Mouse (Mus musculus) liver, embryonic 12.5 days (tissue): ENCODE data around the gene Zfp687. TPM values are rescaled to one million over a fixed set of nuclear protein-coding genes. Genes with fewer than 3 reads are reported as not detected.

Experiments used
- ATAC-seq: fragments of 200-750 bp; cut with Nextera tagmentation; 2 replicates; pipeline ENCODE4 v1.8.0; 2017; ENCODE audit warnings: moderate number of reproducible peaks, mild to moderate bottlenecking, moderate library complexity
- H3K27ac ChIP-seq: fragments of 300-500 bp; sonication (generic); 2 replicates; pipeline ENCODE4 v1.5.1; 2016; ENCODE audit warnings: mild to moderate bottlenecking
- H3K27me3 ChIP-seq: fragments of 300-500 bp; sonication (generic); replicated peaks from 2 replicates; pipeline ENCODE4 v1.6.1; 2016; ENCODE audit warnings: mild to moderate bottlenecking, moderate library complexity
- H3K36me3 ChIP-seq: fragments of 300-500 bp; sonication (generic); 2 replicates; pipeline ENCODE4 v1.6.1; 2016; ENCODE audit warnings: mild to moderate bottlenecking, moderate library complexity
- H3K4me1 ChIP-seq: fragments of 300-500 bp; sonication (generic); 2 replicates; pipeline ENCODE4 v1.6.1; 2016
- H3K4me2 ChIP-seq: fragments of 300-500 bp; sonication (generic); 2 replicates; pipeline ENCODE4 v1.6.1; 2016; ENCODE audit warnings: mild to moderate bottlenecking, moderate library complexity
- H3K4me3 ChIP-seq: fragments of 300-500 bp; sonication (generic); 2 replicates; pipeline ENCODE4 v1.5.1; 2016; ENCODE audit warnings: mild to moderate bottlenecking, moderate library complexity
- H3K9ac ChIP-seq: fragments of 300-500 bp; sonication (generic); 2 replicates; pipeline ENCODE4 v1.6.1; 2016; ENCODE audit warnings: mild to moderate bottlenecking, moderate library complexity
- H3K9me3 ChIP-seq: fragments of 300-500 bp; sonication (generic); replicated peaks from 2 replicates; pipeline ENCODE4 v1.6.1; 2016; ENCODE audit warnings: mild to moderate bottlenecking, moderate library complexity
- WGBS: fragments of 180-500 bp; shearing (Covaris S2); methylation state at CpG from one replicate; pipeline ENCODE4 v1.1.7; 2016; ENCODE audit not compliant: insufficient replicate concordance; 5-methylcytosine and 5-hydroxymethylcytosine counted together
- polyA plus RNA-seq: library from polyadenylated mRNA; unstranded; fragments of >200 nt; fragmentation: Nextera tagmentation; extraction: Ambion mirVana; gene quantifications from 2 replicates; pipeline ENCODE4 v1.2.1, GENCODE M21; 2016

Gene Zfp687
- polyA plus RNA-seq, 1 experiment from 2014 or later: 12.6 TPM

GRCm38 (mm10) chr3:94985513-94985912, 29.7 kb downstream of the Zfp687 start:
- 79% methylated on average over 2 of the region's 2 CpGs for WGBS
- no peak overlapping the region for H3K27ac ChIP-seq
- no peak overlapping the region for H3K4me2 ChIP-seq
- H3K4me1 ChIP-seq: peaks cover 33% of the 10 kb centered on the region
- H3K27me3 ChIP-seq: no peaks in the 10 kb centered on the region
- peaks cover 64% of the 10 kb centered on the region for H3K36me3 ChIP-seq
- H3K9me3 ChIP-seq: no peaks in the 10 kb centered on the region
- ATAC-seq: no peak
- no peak overlapping the region for H3K4me3 ChIP-seq
- no peak overlapping the region for H3K9ac ChIP-seq

GRCm38 (mm10) chr3:94984312-94984711, 30.9 kb downstream of the Zfp687 start:
- no peak overlapping the region for H3K9ac ChIP-seq
- peaks cover 60% of the 10 kb centered on the region for H3K36me3 ChIP-seq
- H3K9me3 ChIP-seq: no peaks in the 10 kb centered on the region
- 89% methylated on average over 11 of the region's 11 CpGs for WGBS
- ATAC-seq: no peak
- peaks cover 33% of the 10 kb centered on the region for H3K4me1 ChIP-seq
- H3K4me2 ChIP-seq: no peak overlapping the region
- no peak overlapping the region for H3K27ac ChIP-seq
- no peak overlapping the region for H3K4me3 ChIP-seq
- no peaks in the 10 kb centered on the region for H3K27me3 ChIP-seq

- no peaks in the 10 kb centered on the region for H3K9me3 ChIP-seq
- H3K27ac ChIP-seq: peak within 1 kb of the TSS; percentile 84
- H3K9ac ChIP-seq: peak within 1 kb of the TSS; percentile 92
- H3K4me3 ChIP-seq: peak within 1 kb of the TSS; percentile 94
- H3K4me2 ChIP-seq: peak within 1 kb of the TSS; percentile 90
- H3K4me1 ChIP-seq: peaks cover 41% of the 10 kb centered on the region
- WGBS: under 1% methylated on average over 57 of the region's 57 CpGs
- H3K27me3 ChIP-seq: no peaks in the 10 kb centered on the region
- H3K36me3 ChIP-seq: peaks cover 21% of the 10 kb centered on the region
- ATAC-seq: peak; percentile 90
These were observed 40.5 kb downstream of the Zfp687 start, which contains the start of gene Pi4kb for GRCm38 (mm10) chr3:94974528-94975422. Gene Pi4kb (plus strand): TSS chr3:94974731.

- H3K9me3 ChIP-seq: no peaks in the 10 kb centered on the region
- H3K4me3 ChIP-seq: peak overlapping the region; percentile 94
- WGBS: 29% methylated on average over 9 of the region's 9 CpGs
- H3K36me3 ChIP-seq: peaks cover 18% of the 10 kb centered on the region
- ATAC-seq: peak; percentile 45
- no peaks in the 10 kb centered on the region for H3K27me3 ChIP-seq
- H3K27ac ChIP-seq: 0 out of 2 replicates have a peak overlapping the region, but pooled peaks have one; percentile 22
- peak overlapping the region; percentile 90 for H3K4me2 ChIP-seq
- H3K4me1 ChIP-seq: peaks cover 41% of the 10 kb centered on the region
- peak overlapping the region; percentile 92 for H3K9ac ChIP-seq
These were observed 41.2 kb downstream of the Zfp687 start for GRCm38 (mm10) chr3:94974026-94974527.

GRCm38 (mm10) chr3:94973620-94974019, 41.6 kb downstream of the Zfp687 start:
- 88% methylated on average over 5 of the region's 5 CpGs for WGBS
- peak overlapping the region; percentile 94 for H3K4me3 ChIP-seq

GRCm38 (mm10) chr3:94972552-94972951, 42.7 kb downstream of the Zfp687 start:
- Histone ChIP-seq H3K4me1 (peaks cover 38% of the 10 kb centered on the region), H3K4me3 (no peak overlapping the region), H3K9me3 (no peaks in the 10 kb centered on the region), H3K27ac (no peak overlapping the region; the same call in 1 of the 2 replicates), H3K9ac (no peak overlapping the region), H3K4me2 (no peak overlapping the region), H3K27me3 (no peaks in the 10 kb centered on the region), H3K36me3 (peaks cover 6% of the 10 kb centered on the region)
- no peak for ATAC-seq
- WGBS: 69% methylated on average over 3 of the region's 3 CpGs

More at GRCm38 (mm10) chr3:94973620-94974019, 41.6 kb downstream of the Zfp687 start:
- H3K27me3 ChIP-seq: no peaks in the 10 kb centered on the region
- H3K4me2 ChIP-seq: peak overlapping the region; percentile 90
- no peak overlapping the region for H3K27ac ChIP-seq
- peaks cover 41% of the 10 kb centered on the region for H3K4me1 ChIP-seq
- H3K9ac ChIP-seq: peak overlapping the region; percentile 92
- no peaks in the 10 kb centered on the region for H3K9me3 ChIP-seq
- ATAC-seq: no peak
- H3K36me3 ChIP-seq: peaks cover 15% of the 10 kb centered on the region

- no peaks in the 10 kb centered on the region for H3K9me3 ChIP-seq
- no peaks in the 10 kb centered on the region for H3K4me1 ChIP-seq
- H3K27me3 ChIP-seq: no peaks in the 10 kb centered on the region
- H3K36me3 ChIP-seq: no peaks in the 10 kb centered on the region
- H3K27ac ChIP-seq: no peak overlapping the region
- ATAC-seq: no peak
- no peak overlapping the region for H3K4me2 ChIP-seq
- WGBS: 73% methylated on average over 1 of the region's 1 CpGs
- H3K9ac ChIP-seq: no peak overlapping the region
- no peak overlapping the region for H3K4me3 ChIP-seq
These were observed 49.4 kb downstream of the Zfp687 start for GRCm38 (mm10) chr3:94965878-94966277.

- H3K4me3 ChIP-seq: no peak overlapping the region
- no peaks in the 10 kb centered on the region for H3K4me1 ChIP-seq
- H3K9me3 ChIP-seq: no peaks in the 10 kb centered on the region
- no peak overlapping the region for H3K27ac ChIP-seq
- H3K36me3 ChIP-seq: no peaks in the 10 kb centered on the region
- H3K4me2 ChIP-seq: no peak overlapping the region
- WGBS: 74% methylated on average over 1 of the region's 1 CpGs
- no peak overlapping the region for H3K9ac ChIP-seq
- H3K27me3 ChIP-seq: no peaks in the 10 kb centered on the region
- ATAC-seq: no peak
These were observed 50.3 kb downstream of the Zfp687 start for GRCm38 (mm10) chr3:94964989-94965388.

GRCm38 (mm10) chr3:94960322-94960721, 54.9 kb downstream of the Zfp687 start:
- ATAC-seq: no peak
- H3K27me3 ChIP-seq: no peaks in the 10 kb centered on the region
- H3K36me3 ChIP-seq: peaks cover 35% of the 10 kb centered on the region
- H3K4me2 ChIP-seq: no peak overlapping the region
- no peak overlapping the region for H3K27ac ChIP-seq
- H3K4me1 ChIP-seq: peaks cover 12% of the 10 kb centered on the region
- no peak overlapping the region for H3K4me3 ChIP-seq
- no peaks in the 10 kb centered on the region for H3K9me3 ChIP-seq
- no peak overlapping the region for H3K9ac ChIP-seq
- WGBS: 61% methylated on average over 5 of the region's 5 CpGs

GRCm38 (mm10) chr3:94959871-94960270, 55.4 kb downstream of the Zfp687 start:
- WGBS: 51% methylated on average over 8 of the region's 8 CpGs
- ATAC-seq: no peak
- no peak overlapping the region for H3K4me2 ChIP-seq

GRCm38 (mm10) chr3:94958295-94958694, 57.0 kb downstream of the Zfp687 start:
- H3K9me3 ChIP-seq: no peaks in the 10 kb centered on the region
- H3K4me1 ChIP-seq: peaks cover 26% of the 10 kb centered on the region
- H3K36me3 ChIP-seq: peaks cover 35% of the 10 kb centered on the region
- H3K4me2 ChIP-seq: no peak overlapping the region
- no peaks in the 10 kb centered on the region for H3K27me3 ChIP-seq
- peak overlapping the region; percentile 23; the same call in 1 of the 2 replicates for H3K27ac ChIP-seq
- ATAC-seq: no peak
- 53% methylated on average over 8 of the region's 8 CpGs for WGBS
- no peak overlapping the region for H3K9ac ChIP-seq
- no peak overlapping the region for H3K4me3 ChIP-seq

More at GRCm38 (mm10) chr3:94959871-94960270, 55.4 kb downstream of the Zfp687 start:
- no peak overlapping the region for H3K4me3 ChIP-seq
- H3K27ac ChIP-seq: no peak overlapping the region
- no peaks in the 10 kb centered on the region for H3K9me3 ChIP-seq
- no peaks in the 10 kb centered on the region for H3K27me3 ChIP-seq
- H3K4me1 ChIP-seq: peaks cover 15% of the 10 kb centered on the region
- no peak overlapping the region for H3K9ac ChIP-seq
- peaks cover 35% of the 10 kb centered on the region for H3K36me3 ChIP-seq
